Mouse (Mus musculus) lung, adult 18-20 months (tissue): ENCODE measurements at regions not wholly inside any gene's neighbourhood (a gene's known extent, or its start where the extent isn't known, plus 50 kb on each side); places are given as distances from the start of the nearest gene placed in this dataset.

ENCODE experiments used
- DNase-seq, 2 experiments: peaks; one replicate each; pipeline ENCODE4 v3.0.0; 2022; ENCODE audit warnings: mixed read lengths in 2 of 2

GRCm38 (mm10) chr6:127207308-127207707, 55.3 kb upstream of the Ccnd2 start:
- DNase-seq = no peak

GRCm38 (mm10) chr6:127213355-127213754, 61.4 kb upstream of the Ccnd2 start:
- no peak for DNase-seq

GRCm38 (mm10) chr6:127215915-127216314, 63.9 kb upstream of the Ccnd2 start:
- no peak for DNase-seq

- DNase-seq = no peak
Measured at GRCm38 (mm10) chr6:127218634-127219445, 66.8 kb upstream of the Ccnd2 start.

GRCm38 (mm10) chr6:127219446-127219802, 67.4 kb upstream of the Ccnd2 start:
- no peak for DNase-seq

GRCm38 (mm10) chr6:127226242-127226983, 74.4 kb upstream of the Ccnd2 start:
- DNase-seq = no peak

- peak; percentile 29 to 30 for DNase-seq
Measured at GRCm38 (mm10) chr6:127236510-127237109, 84.6 kb upstream of the Ccnd2 start.

- DNase-seq = no peak
Measured at GRCm38 (mm10) chr6:127237168-127237567, 85.2 kb upstream of the Ccnd2 start.

- DNase-seq = no peak
Measured at GRCm38 (mm10) chr6:127239529-127240471, 87.8 kb upstream of the Ccnd2 start.

GRCm38 (mm10) chr6:127240472-127241375, 88.7 kb upstream of the Ccnd2 start:
- no peak for DNase-seq

- no peak for DNase-seq
Measured at GRCm38 (mm10) chr6:127241693-127242425, 89.9 kb upstream of the Ccnd2 start.

GRCm38 (mm10) chr6:127243032-127243431, 91.0 kb upstream of the Ccnd2 start:
- no peak for DNase-seq

GRCm38 (mm10) chr6:127245814-127246440, 93.9 kb upstream of the Ccnd2 start:
- DNase-seq = peak; percentile 31 to 45

GRCm38 (mm10) chr6:127246730-127247129, 94.7 kb upstream of the Ccnd2 start:
- DNase-seq = no peak

GRCm38 (mm10) chr6:127247343-127247742, 95.3 kb upstream of the Ccnd2 start:
- DNase-seq = no peak

- no peak for DNase-seq
Measured at GRCm38 (mm10) chr6:127250181-127250873, 98.3 kb upstream of the Ccnd2 start.

- DNase-seq = no peak
Measured at GRCm38 (mm10) chr6:127250874-127251670, 99.1 kb upstream of the Ccnd2 start.

GRCm38 (mm10) chr6:127251671-127251985, 99.6 kb upstream of the Ccnd2 start:
- DNase-seq = no peak
